Mouse (Mus musculus): ENCODE results near the gene Hnrnpdl. TPM values are rescaled to one million over a fixed set of nuclear protein-coding genes. Genes with fewer than 3 reads are reported as not detected.
A peak's percentile ranks its signal among the peaks of the same experiment; 100 is the strongest.

Gene Hnrnpdl
- polyA plus RNA-seq, 1 experiment from 2014 or later: 181 TPM

GRCm38 (mm10) chr5:100067579-100067978 is 28.1 kb upstream of the Hnrnpdl start:
- no peak overlapping the region for H3K4me2 ChIP-seq
- no peak overlapping the region for H3K9ac ChIP-seq (replicated peaks)
- 95% methylated on average over 16 of the region's 16 CpGs for WGBS
- no peaks in the 10 kb centered on the region for H3K4me1 ChIP-seq
- H3K4me3 ChIP-seq (replicated peaks): no peak overlapping the region
- no peak for ATAC-seq (ENCODE audit: low FRiP score)
- H3K9me3 ChIP-seq (replicated peaks): no peaks in the 10 kb centered on the region
- peaks cover 54% of the 10 kb centered on the region for H3K36me3 ChIP-seq
- H3K27ac ChIP-seq (replicated peaks): no peak overlapping the region
- H3K27me3 ChIP-seq (replicated peaks): no peaks in the 10 kb centered on the region

GRCm38 (mm10) chr5:100060876-100061275 is 21.4 kb upstream of the Hnrnpdl start:
- no peak overlapping the region for H3K27ac ChIP-seq (replicated peaks)
- no peaks in the 10 kb centered on the region for H3K27me3 ChIP-seq (replicated peaks)
- WGBS: 96% methylated on average over 14 of the region's 14 CpGs
- no peak for ATAC-seq (ENCODE audit: low FRiP score)
- H3K9me3 ChIP-seq (replicated peaks): no peaks in the 10 kb centered on the region
- peaks cover 17% of the 10 kb centered on the region for H3K4me1 ChIP-seq
- no peak overlapping the region for H3K9ac ChIP-seq (replicated peaks)
- H3K4me2 ChIP-seq: no peak overlapping the region
- H3K36me3 ChIP-seq: peaks cover 57% of the 10 kb centered on the region
- H3K4me3 ChIP-seq (replicated peaks): no peak overlapping the region

- WGBS: 36% methylated on average over 6 of the region's 6 CpGs
- H3K4me2 ChIP-seq: no peak overlapping the region
- H3K9me3 ChIP-seq (replicated peaks): no peaks in the 10 kb centered on the region
- H3K4me1 ChIP-seq: peaks cover 27% of the 10 kb centered on the region
- no peak overlapping the region for H3K4me3 ChIP-seq (replicated peaks)
- H3K27ac ChIP-seq (replicated peaks): no peak overlapping the region
- no peak overlapping the region for H3K9ac ChIP-seq (replicated peaks)
- no peak for ATAC-seq (ENCODE audit: low FRiP score)
- no peaks in the 10 kb centered on the region for H3K27me3 ChIP-seq (replicated peaks)
- peaks cover 43% of the 10 kb centered on the region for H3K36me3 ChIP-seq
These were observed 19.9 kb upstream of the Hnrnpdl start for GRCm38 (mm10) chr5:100059326-100059725.

- no peak for ATAC-seq (ENCODE audit: low FRiP score)
- WGBS: 25% methylated on average over 6 of the region's 6 CpGs
- H3K4me1 ChIP-seq: peaks cover 27% of the 10 kb centered on the region
- H3K4me3 ChIP-seq (replicated peaks): no peak overlapping the region
- H3K27me3 ChIP-seq (replicated peaks): no peaks in the 10 kb centered on the region
- no peak overlapping the region for H3K4me2 ChIP-seq
- no peak overlapping the region for H3K27ac ChIP-seq (replicated peaks)
- no peak overlapping the region for H3K9ac ChIP-seq (replicated peaks)
- H3K9me3 ChIP-seq (replicated peaks): no peaks in the 10 kb centered on the region
- H3K36me3 ChIP-seq: peaks cover 37% of the 10 kb centered on the region
These were observed 19.3 kb upstream of the Hnrnpdl start for GRCm38 (mm10) chr5:100058729-100059128.

- Histone ChIP-seq H3K9me3 (replicated peaks) (no peaks in the 10 kb centered on the region), H3K4me1 (peaks cover 27% of the 10 kb centered on the region), H3K27me3 (replicated peaks) (no peaks in the 10 kb centered on the region), H3K4me2 (no peak overlapping the region), H3K9ac (replicated peaks) (no peak overlapping the region), H3K27ac (replicated peaks) (no peak overlapping the region), H3K4me3 (replicated peaks) (no peak overlapping the region), H3K36me3 (peaks cover 33% of the 10 kb centered on the region)
- 47% methylated on average over 14 of the region's 15 CpGs for WGBS
- ATAC-seq (ENCODE audit: low FRiP score): no peak
These were observed 18.2 kb upstream of the Hnrnpdl start for GRCm38 (mm10) chr5:100057461-100058209.

- no peaks in the 10 kb centered on the region for H3K27me3 ChIP-seq (replicated peaks)
- no peak for ATAC-seq (ENCODE audit: low FRiP score)
- H3K4me1 ChIP-seq: peaks cover 27% of the 10 kb centered on the region
- no peak overlapping the region for H3K4me2 ChIP-seq
- no peak overlapping the region for H3K4me3 ChIP-seq (replicated peaks)
- WGBS: 58% methylated on average over 5 of the region's 5 CpGs
- H3K9me3 ChIP-seq (replicated peaks): no peaks in the 10 kb centered on the region
- no peak overlapping the region for H3K9ac ChIP-seq (replicated peaks)
- no peak overlapping the region for H3K27ac ChIP-seq (replicated peaks)
- H3K36me3 ChIP-seq: peaks cover 21% of the 10 kb centered on the region
These were observed 16.5 kb upstream of the Hnrnpdl start for GRCm38 (mm10) chr5:100055866-100056369.

GRCm38 (mm10) chr5:100054807-100055547 is 15.5 kb upstream of the Hnrnpdl start:
- Histone ChIP-seq H3K9me3 (replicated peaks) (no peaks in the 10 kb centered on the region), H3K27me3 (replicated peaks) (no peaks in the 10 kb centered on the region), H3K9ac (replicated peaks) (no peak overlapping the region), H3K4me2 (no peak overlapping the region), H3K4me1 (peaks cover 27% of the 10 kb centered on the region), H3K36me3 (peaks cover 12% of the 10 kb centered on the region), H3K27ac (replicated peaks) (no peak overlapping the region), H3K4me3 (replicated peaks) (no peak overlapping the region)
- WGBS: 79% methylated on average over 11 of the region's 11 CpGs
- ATAC-seq (ENCODE audit: low FRiP score): no peak

- no peak for ATAC-seq (ENCODE audit: low FRiP score)
- WGBS: 93% methylated on average over 7 of the region's 7 CpGs
These were observed 13.3 kb upstream of the Hnrnpdl start for GRCm38 (mm10) chr5:100052728-100053127.

GRCm38 (mm10) chr5:100049904-100050303 is 10.4 kb upstream of the Hnrnpdl start:
- no peak overlapping the region for H3K9ac ChIP-seq (replicated peaks)
- ATAC-seq (ENCODE audit: low FRiP score): no peak
- no peaks in the 10 kb centered on the region for H3K9me3 ChIP-seq (replicated peaks)
- no peak overlapping the region for H3K4me3 ChIP-seq (replicated peaks)
- 96% methylated on average over 3 of the region's 3 CpGs for WGBS
- peaks cover 38% of the 10 kb centered on the region for H3K4me1 ChIP-seq
- H3K27me3 ChIP-seq (replicated peaks): no peaks in the 10 kb centered on the region
- H3K36me3 ChIP-seq: 0 out of 2 replicates have a peak, but pooled peaks cover 4% of the 10 kb centered on the region
- H3K27ac ChIP-seq (replicated peaks): no peak overlapping the region; the same call in 1 of the 2 replicates
- no peak overlapping the region for H3K4me2 ChIP-seq

More at GRCm38 (mm10) chr5:100052728-100053127, 13.3 kb upstream of the Hnrnpdl start:
- no peaks in the 10 kb centered on the region for H3K27me3 ChIP-seq (replicated peaks)
- no peaks in the 10 kb centered on the region for H3K9me3 ChIP-seq (replicated peaks)
- peaks cover 36% of the 10 kb centered on the region for H3K4me1 ChIP-seq
- H3K4me3 ChIP-seq (replicated peaks): no peak overlapping the region
- no peak overlapping the region for H3K4me2 ChIP-seq
- no peak overlapping the region for H3K9ac ChIP-seq (replicated peaks)
- H3K27ac ChIP-seq (replicated peaks): no peak overlapping the region
- 0 out of 2 replicates have a peak, but pooled peaks cover 4% of the 10 kb centered on the region for H3K36me3 ChIP-seq

GRCm38 (mm10) chr5:100047871-100048270 is 8.4 kb upstream of the Hnrnpdl start:
- H3K9me3 ChIP-seq (replicated peaks): no peaks in the 10 kb centered on the region
- 0 out of 2 replicates have a peak, but pooled peaks cover 4% of the 10 kb centered on the region for H3K36me3 ChIP-seq
- H3K9ac ChIP-seq (replicated peaks): no peak overlapping the region
- 51% methylated on average over 7 of the region's 7 CpGs for WGBS
- H3K4me3 ChIP-seq (replicated peaks): no peak overlapping the region
- no peaks in the 10 kb centered on the region for H3K27me3 ChIP-seq (replicated peaks)
- no peak overlapping the region for H3K4me2 ChIP-seq
- peaks cover 56% of the 10 kb centered on the region for H3K4me1 ChIP-seq
- H3K27ac ChIP-seq (replicated peaks): peak overlapping the region; percentile 41; the same call in 1 of the 2 replicates
- ATAC-seq (ENCODE audit: low FRiP score): peak; percentile 42; the same call in 1 of the 2 replicates

GRCm38 (mm10) chr5:100047143-100047640 is 7.7 kb upstream of the Hnrnpdl start:
- ATAC-seq (ENCODE audit: low FRiP score): no peak
- no peak overlapping the region for H3K4me3 ChIP-seq (replicated peaks)
- H3K27me3 ChIP-seq (replicated peaks): no peaks in the 10 kb centered on the region
- H3K27ac ChIP-seq (replicated peaks): 0 out of 2 replicates have a peak overlapping the region, but pooled peaks have one; percentile 41
- no peak overlapping the region for H3K9ac ChIP-seq (replicated peaks)
- H3K4me1 ChIP-seq: peaks cover 56% of the 10 kb centered on the region
- WGBS: 67% methylated on average over 8 of the region's 8 CpGs
- no peaks in the 10 kb centered on the region for H3K9me3 ChIP-seq (replicated peaks)
- 0 out of 2 replicates have a peak, but pooled peaks cover 3% of the 10 kb centered on the region for H3K36me3 ChIP-seq
- no peak overlapping the region for H3K4me2 ChIP-seq

Data from neural tube, embryonic 15.5 days (tissue).